Mouse (Mus musculus): ENCODE measurements at regions not wholly inside any gene's neighbourhood (a gene's known extent, or its start where the extent isn't known, plus 50 kb on each side); places are given as distances from the start of the nearest gene placed in this dataset.

DNA sequence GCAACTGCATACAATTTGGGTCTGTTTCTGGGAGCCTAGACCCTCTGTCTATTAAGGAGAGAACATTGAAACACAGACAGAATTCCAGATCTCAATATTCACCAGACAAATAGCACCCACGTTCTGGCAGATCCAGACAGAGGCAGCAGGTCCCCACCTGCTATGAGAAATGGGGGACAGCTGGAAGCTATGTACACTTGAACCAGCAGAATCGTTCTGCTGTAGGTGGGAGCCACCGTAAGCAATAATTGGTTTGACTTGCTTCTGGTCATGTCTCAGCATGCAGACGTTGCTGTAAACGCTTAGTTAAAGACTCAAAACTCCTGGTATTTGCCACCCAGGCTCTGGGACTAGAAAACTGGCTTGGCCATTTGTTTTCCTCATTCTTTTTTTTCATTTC lies 122.2 kb upstream of the Xylt1 start:
- TF ChIP-seq POLR2A (IDR thresholded peaks at IDR 0.05; ENCODE audit: borderline replicate concordance, extremely low read depth, insufficient read depth, insufficient read length, poor library complexity, severe bottlenecking) (no peak), CTCF (IDR thresholded peaks at IDR 0.05; ENCODE audit: borderline replicate concordance, extremely low read depth, insufficient read depth, insufficient read length) (no peak)
